Mouse (Mus musculus) CD4-positive helper T cell, adult 2 months (primary cell): ENCODE results near the gene Rimbp2.
"Not testable (repeated sequence)": the region's sequence is repeated elsewhere in the genome, so short reads cannot be mapped to it uniquely, and the experiment has no call there.

Experiments used
- DNase-seq: peaks from one replicate; pipeline ENCODE4 v3.0.0-alpha.2; 2012; ENCODE audit warnings: low read depth, missing footprints, low spot score

Gene Rimbp2

GRCm38 (mm10) chr5:128746261-128746660 is 207.0 kb downstream of the Rimbp2 start:
- no peak for DNase-seq

- no peak for DNase-seq
Measured at GRCm38 (mm10) chr5:128745206-128745605, 208.1 kb downstream of the Rimbp2 start.

- no peak for DNase-seq
Measured at GRCm38 (mm10) chr5:128744351-128744750, 208.9 kb downstream of the Rimbp2 start.

- no peak for DNase-seq
Measured at GRCm38 (mm10) chr5:128739838-128740171, 213.5 kb downstream of the Rimbp2 start.

- DNase-seq: no peak
Measured at GRCm38 (mm10) chr5:128739168-128739837, 214.0 kb downstream of the Rimbp2 start.

- DNase-seq: no peak
Measured at GRCm38 (mm10) chr5:128735921-128736320, 217.4 kb downstream of the Rimbp2 start.

GRCm38 (mm10) chr5:128733955-128734354 is 219.3 kb downstream of the Rimbp2 start:
- DNase-seq: no peak

GRCm38 (mm10) chr5:128732416-128733014 is 220.8 kb downstream of the Rimbp2 start:
- no peak for DNase-seq

GRCm38 (mm10) chr5:128730634-128731033 is 222.7 kb downstream of the Rimbp2 start:
- no peak for DNase-seq

GRCm38 (mm10) chr5:128729341-128729740 is 223.9 kb downstream of the Rimbp2 start:
- DNase-seq: no peak

GRCm38 (mm10) chr5:128720461-128720860 is 232.8 kb downstream of the Rimbp2 start:
- DNase-seq: not testable (repeated sequence)

- DNase-seq: no peak
Measured at GRCm38 (mm10) chr5:128715171-128715570, 238.1 kb downstream of the Rimbp2 start.

GRCm38 (mm10) chr5:128711847-128712246 is 241.4 kb downstream of the Rimbp2 start:
- no peak for DNase-seq

GRCm38 (mm10) chr5:128710596-128710995 is 242.7 kb downstream of the Rimbp2 start:
- DNase-seq: no peak

GRCm38 (mm10) chr5:128708929-128709328 is 244.4 kb downstream of the Rimbp2 start:
- no peak for DNase-seq
